Mouse (Mus musculus) kidney, embryonic 15.5 days (tissue): ENCODE measurements around the gene Clec2e. TPM values are rescaled to one million over a fixed set of nuclear protein-coding genes. Genes with fewer than 3 reads are reported as not detected.
A peak's percentile ranks its signal among the peaks of the same experiment; 100 is the strongest.
"Not testable (repeated sequence)": the region's sequence is repeated elsewhere in the genome, so short reads cannot be mapped to it uniquely, and the experiment has no call there.

ENCODE experiments used
- ATAC-seq: fragments of 200-750 bp; cut with Nextera tagmentation; replicated peaks from 2 replicates; pipeline ENCODE4 v1.8.0; 2017; ENCODE audit warnings: moderate TSS enrichment; ENCODE audit not compliant: low FRiP score
- H3K27ac ChIP-seq: fragments of 300-500 bp; sonication (generic); 2 replicates; pipeline ENCODE4 v1.5.1; 2015; ENCODE audit warnings: mild to moderate bottlenecking, inconsistent platforms
- H3K27me3 ChIP-seq: fragments of 300-500 bp; sonication (generic); 2 replicates; pipeline ENCODE4 v1.6.1; 2015; ENCODE audit warnings: inconsistent platforms
- H3K36me3 ChIP-seq: fragments of 300-500 bp; sonication (generic); 2 replicates; pipeline ENCODE4 v1.6.1; 2015; ENCODE audit warnings: inconsistent platforms
- H3K4me1 ChIP-seq: fragments of 300-500 bp; sonication (generic); 2 replicates; pipeline ENCODE4 v1.6.1; 2015; ENCODE audit warnings: inconsistent platforms
- H3K4me2 ChIP-seq: fragments of 300-500 bp; sonication (generic); 2 replicates; pipeline ENCODE4 v1.6.1; 2015; ENCODE audit warnings: moderate library complexity, mild to moderate bottlenecking, inconsistent platforms
- H3K4me3 ChIP-seq: fragments of 300-500 bp; sonication (generic); replicated peaks from 2 replicates; pipeline ENCODE4 v1.5.1; 2015; ENCODE audit warnings: mild to moderate bottlenecking, inconsistent platforms
- H3K9ac ChIP-seq: fragments of 300-500 bp; sonication (generic); 2 replicates; pipeline ENCODE4 v1.6.1; 2015; ENCODE audit warnings: mild to moderate bottlenecking, inconsistent platforms
- H3K9me3 ChIP-seq: fragments of 300-500 bp; sonication (generic); replicated peaks from 2 replicates; pipeline ENCODE4 v1.6.1; 2016; ENCODE audit warnings: inconsistent platforms
- WGBS: fragments of 180-500 bp; shearing (Covaris S2); methylation state at CpG from one replicate; pipeline ENCODE4 v1.1.7; 2015; ENCODE audit warnings: mixed read lengths; 5-methylcytosine and 5-hydroxymethylcytosine counted together
- polyA plus RNA-seq: library from polyadenylated mRNA; unstranded; fragments of >200 nt; fragmentation: Nextera tagmentation; extraction: Ambion mirVana; gene quantifications from 2 replicates; pipeline ENCODE4 v1.2.1, GENCODE M21; 2015

Clec2e gene
- polyA plus RNA-seq: 0.06 TPM in 1 of 2 replicates, not detected in the other

GRCm38 (mm10) chr6:129100794-129101193 is at the start of gene Clec2e:
TSS of gene Clec2e (minus strand) at chr6:129100913.
- not testable (repeated sequence) for H3K9me3 ChIP-seq, H3K36me3 ChIP-seq, H3K4me3 ChIP-seq, ATAC-seq, H3K27me3 ChIP-seq, H3K4me1 ChIP-seq, H3K27ac ChIP-seq, H3K4me2 ChIP-seq, H3K9ac ChIP-seq
- WGBS: 76% methylated on average over 1 of the region's 1 CpGs

- Histone ChIP-seq H3K9me3 (no peaks in the 10 kb centered on the region), H3K4me1 (no peaks in the 10 kb centered on the region), H3K27me3 (no peaks in the 10 kb centered on the region), H3K9ac (no peak overlapping the region), H3K36me3 (no peaks in the 10 kb centered on the region), H3K27ac (no peak overlapping the region), H3K4me3 (no peak overlapping the region), H3K4me2 (no peak overlapping the region)
- ATAC-seq: no peak
- 97% methylated on average over 2 of the region's 2 CpGs for WGBS
Observed at GRCm38 (mm10) chr6:129146812-129147211, 46.1 kb upstream of the Clec2e start.

GRCm38 (mm10) chr6:129132604-129133341 is 32.1 kb upstream of the Clec2e start:
- H3K4me3 ChIP-seq: no peak overlapping the region
- H3K4me1 ChIP-seq: no peaks in the 10 kb centered on the region
- H3K27ac ChIP-seq: no peak overlapping the region
- no peaks in the 10 kb centered on the region for H3K27me3 ChIP-seq
- WGBS: 68% methylated on average over 4 of the region's 4 CpGs
- no peak overlapping the region for H3K4me2 ChIP-seq
- H3K9ac ChIP-seq: no peak overlapping the region
- no peaks in the 10 kb centered on the region for H3K36me3 ChIP-seq
- ATAC-seq: no peak
- no peaks in the 10 kb centered on the region for H3K9me3 ChIP-seq

- Histone ChIP-seq H3K27me3 (no peaks in the 10 kb centered on the region), H3K4me2 (no peak overlapping the region), H3K36me3 (no peaks in the 10 kb centered on the region), H3K4me1 (no peaks in the 10 kb centered on the region), H3K9ac (no peak overlapping the region), H3K9me3 (no peaks in the 10 kb centered on the region), H3K4me3 (no peak overlapping the region), H3K27ac (no peak overlapping the region)
- no peak for ATAC-seq
Observed at GRCm38 (mm10) chr6:129126861-129127260, 26.1 kb upstream of the Clec2e start.

GRCm38 (mm10) chr6:129124531-129124930 is 23.8 kb upstream of the Clec2e start:
- H3K27ac ChIP-seq, H3K4me3 ChIP-seq, H3K4me1 ChIP-seq, H3K27me3 ChIP-seq, ATAC-seq, H3K9ac ChIP-seq, H3K36me3 ChIP-seq, H3K4me2 ChIP-seq, H3K9me3 ChIP-seq: not testable (repeated sequence)

GRCm38 (mm10) chr6:129116223-129116622 is 15.5 kb upstream of the Clec2e start:
- ATAC-seq: no peak
- no peak overlapping the region for H3K27ac ChIP-seq
- no peaks in the 10 kb centered on the region for H3K4me1 ChIP-seq
- H3K27me3 ChIP-seq: no peaks in the 10 kb centered on the region
- H3K4me2 ChIP-seq: no peak overlapping the region
- H3K9ac ChIP-seq: no peak overlapping the region
- no peaks in the 10 kb centered on the region for H3K36me3 ChIP-seq
- WGBS: 88% methylated on average over 3 of the region's 3 CpGs
- no peak overlapping the region for H3K4me3 ChIP-seq
- no peaks in the 10 kb centered on the region for H3K9me3 ChIP-seq

- H3K4me1 ChIP-seq, H3K4me2 ChIP-seq, H3K36me3 ChIP-seq, H3K9ac ChIP-seq, H3K4me3 ChIP-seq, ATAC-seq, H3K27me3 ChIP-seq, H3K9me3 ChIP-seq: not testable (repeated sequence)
- H3K27ac ChIP-seq: 0 out of 2 replicates have a peak overlapping the region, but pooled peaks have one; percentile 51
- WGBS: 92% methylated on average over 3 of the region's 3 CpGs
Observed at GRCm38 (mm10) chr6:129114237-129114636, 13.5 kb upstream of the Clec2e start.

- 54% methylated on average over 1 of the region's 1 CpGs for WGBS
- no peaks in the 10 kb centered on the region for H3K9me3 ChIP-seq
- no peak overlapping the region for H3K4me2 ChIP-seq
- no peak overlapping the region for H3K4me3 ChIP-seq
- no peaks in the 10 kb centered on the region for H3K4me1 ChIP-seq
- no peaks in the 10 kb centered on the region for H3K27me3 ChIP-seq
- peak overlapping the region; percentile 51; the same call in 1 of the 2 replicates for H3K27ac ChIP-seq
- ATAC-seq: no peak
- H3K36me3 ChIP-seq: no peaks in the 10 kb centered on the region
- H3K9ac ChIP-seq: no peak overlapping the region
Observed at GRCm38 (mm10) chr6:129113769-129114168, 13.1 kb upstream of the Clec2e start.

- H3K9me3 ChIP-seq: no peaks in the 10 kb centered on the region
- H3K27me3 ChIP-seq: no peaks in the 10 kb centered on the region
- H3K36me3 ChIP-seq: no peaks in the 10 kb centered on the region
- no peaks in the 10 kb centered on the region for H3K4me1 ChIP-seq
- 76% methylated on average over 1 of the region's 1 CpGs for WGBS
- no peak overlapping the region for H3K9ac ChIP-seq
- H3K27ac ChIP-seq: peak overlapping the region; percentile 56
- no peak overlapping the region for H3K4me3 ChIP-seq
- peak; percentile 69 for ATAC-seq
- no peak overlapping the region for H3K4me2 ChIP-seq
Observed at GRCm38 (mm10) chr6:129113030-129113673, 12.4 kb upstream of the Clec2e start.

- Histone ChIP-seq H3K27ac (peak overlapping the region; percentile 56; the same call in 1 of the 2 replicates), H3K4me3 (no peak overlapping the region), H3K36me3 (no peaks in the 10 kb centered on the region), H3K9me3 (no peaks in the 10 kb centered on the region), H3K9ac (no peak overlapping the region), H3K4me1 (no peaks in the 10 kb centered on the region), H3K4me2 (no peak overlapping the region), H3K27me3 (no peaks in the 10 kb centered on the region)
- 59% methylated on average over 1 of the region's 1 CpGs for WGBS
- no peak for ATAC-seq
Observed at GRCm38 (mm10) chr6:129112526-129112925, 11.8 kb upstream of the Clec2e start.

GRCm38 (mm10) chr6:129107916-129108315 is 7.2 kb upstream of the Clec2e start:
- Histone ChIP-seq H3K4me3 (no peak overlapping the region), H3K9ac (no peak overlapping the region), H3K27ac (no peak overlapping the region), H3K4me1 (no peaks in the 10 kb centered on the region), H3K27me3 (no peaks in the 10 kb centered on the region), H3K4me2 (no peak overlapping the region), H3K9me3 (no peaks in the 10 kb centered on the region), H3K36me3 (no peaks in the 10 kb centered on the region)
- ATAC-seq: no peak

- WGBS: 81% methylated on average over 4 of the region's 4 CpGs
- no peak overlapping the region for H3K4me2 ChIP-seq
- H3K36me3 ChIP-seq: no peaks in the 10 kb centered on the region
- 0 out of 2 replicates have a peak overlapping the region, but pooled peaks have one; percentile 45 for H3K27ac ChIP-seq
- no peak overlapping the region for H3K4me3 ChIP-seq
- H3K27me3 ChIP-seq: no peaks in the 10 kb centered on the region
- no peak overlapping the region for H3K9ac ChIP-seq
- H3K9me3 ChIP-seq: no peaks in the 10 kb centered on the region
- ATAC-seq: no peak
- H3K4me1 ChIP-seq: no peaks in the 10 kb centered on the region
Observed at GRCm38 (mm10) chr6:129102858-129103555, 2.3 kb upstream of the Clec2e start.
